Mouse (Mus musculus): Measurements from ENCODE around the gene Pik3c2b.

Gene Pik3c2b

DNA sequence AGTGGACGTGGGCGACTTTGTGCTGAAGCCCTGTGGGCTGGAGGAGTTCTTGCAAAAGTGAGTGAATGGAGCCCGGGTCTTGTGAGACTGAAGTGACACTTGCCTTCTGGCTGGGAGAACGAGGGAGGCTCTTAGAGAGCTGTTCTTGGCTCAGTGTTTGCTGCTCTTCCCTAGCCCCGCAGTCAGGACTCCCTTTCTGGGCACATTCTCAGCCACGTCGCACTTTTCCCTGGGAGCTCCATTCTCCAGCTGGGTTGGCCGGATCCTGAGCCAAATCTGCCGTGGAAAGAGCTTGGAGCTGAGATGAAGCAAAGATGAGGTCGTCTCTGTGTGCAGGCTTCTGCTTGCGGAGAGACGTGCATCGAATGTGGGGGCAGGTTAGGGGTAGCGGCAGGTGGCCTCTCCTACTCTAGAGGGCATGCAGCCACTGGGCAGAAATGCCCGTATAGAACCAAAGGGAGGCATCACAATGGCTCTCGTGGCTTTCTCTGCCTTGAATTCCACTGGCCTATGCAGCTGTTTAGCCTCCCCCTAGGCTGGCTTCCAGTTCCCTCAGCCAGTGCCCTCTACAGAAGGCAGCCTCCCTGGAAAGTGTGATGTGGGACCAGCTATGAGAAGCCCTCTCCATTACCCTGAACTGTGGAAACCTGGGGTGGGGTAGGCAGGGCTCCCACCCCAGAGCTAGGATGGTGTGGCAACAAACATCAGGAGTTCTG lies 26.4 kb downstream of the Pik3c2b start:
- peaks cover 80% of the 10 kb centered on the region for H3K4me1 ChIP-seq (replicated peaks; ENCODE audit: low read depth, low read length)
- TF ChIP-seq CTCF (conservative IDR thresholded peaks at IDR 0.05; ENCODE audit: low read length): no peak
- TF ChIP-seq NANOG (IDR thresholded peaks at IDR 0.05; ENCODE audit: borderline replicate concordance, low read length): no peak
- no peak for TF ChIP-seq POU5F1 (IDR thresholded peaks at IDR 0.05; ENCODE audit: borderline replicate concordance, low read length)
- no peaks in the 10 kb centered on the region for H3K9me3 ChIP-seq (ENCODE audit: low read length)
- H3K36me3 ChIP-seq (ENCODE audit: insufficient read depth, low read length): peaks cover 21% of the 10 kb centered on the region
- peaks cover 19% of the 10 kb centered on the region for H3K27me3 ChIP-seq (ENCODE audit: insufficient read depth, low read length)
- H3K4me3 ChIP-seq (replicated peaks; ENCODE audit: low read length): no peak overlapping the region

DNA sequence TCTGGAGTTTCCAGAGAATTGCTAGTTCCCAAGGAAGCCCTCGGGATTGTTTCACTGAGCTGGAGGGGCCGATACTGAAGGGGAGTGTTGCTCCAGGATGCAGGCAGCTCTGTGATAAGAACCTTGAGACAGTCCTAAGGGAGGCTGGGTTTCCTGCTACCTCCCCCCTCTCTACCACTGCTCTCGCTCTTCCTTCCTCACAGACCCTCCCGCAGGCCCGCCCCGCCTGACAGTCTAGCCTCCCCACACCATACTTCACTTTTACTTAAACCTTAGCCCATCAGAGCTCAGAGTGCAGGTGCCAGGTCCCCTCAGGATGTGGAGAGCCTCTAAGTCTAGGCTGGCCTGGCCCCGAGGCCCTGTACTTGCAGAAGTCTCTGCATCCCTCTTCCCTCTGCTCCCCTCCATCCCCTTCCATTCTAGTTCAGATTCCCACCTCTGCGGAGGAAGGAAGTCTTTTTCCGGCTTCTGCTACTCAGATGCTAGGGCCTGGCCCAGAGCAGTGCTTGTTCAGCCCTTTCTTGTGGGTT lies 27.9 kb downstream of the Pik3c2b start:
- Histone ChIP-seq H3K9me3 (ENCODE audit: low read length) (no peaks in the 10 kb centered on the region), H3K36me3 (ENCODE audit: insufficient read depth, low read length) (peaks cover 17% of the 10 kb centered on the region), H3K27me3 (ENCODE audit: insufficient read depth, low read length) (peaks cover 19% of the 10 kb centered on the region), H3K4me1 (replicated peaks; ENCODE audit: low read depth, low read length) (peaks cover 82% of the 10 kb centered on the region), H3K4me3 (replicated peaks; ENCODE audit: low read length) (0 out of 2 replicates have a peak overlapping the region, but pooled peaks have one; percentile 8)
- no peak for TF ChIP-seq POU5F1 (IDR thresholded peaks at IDR 0.05; ENCODE audit: borderline replicate concordance, low read length)

DNA sequence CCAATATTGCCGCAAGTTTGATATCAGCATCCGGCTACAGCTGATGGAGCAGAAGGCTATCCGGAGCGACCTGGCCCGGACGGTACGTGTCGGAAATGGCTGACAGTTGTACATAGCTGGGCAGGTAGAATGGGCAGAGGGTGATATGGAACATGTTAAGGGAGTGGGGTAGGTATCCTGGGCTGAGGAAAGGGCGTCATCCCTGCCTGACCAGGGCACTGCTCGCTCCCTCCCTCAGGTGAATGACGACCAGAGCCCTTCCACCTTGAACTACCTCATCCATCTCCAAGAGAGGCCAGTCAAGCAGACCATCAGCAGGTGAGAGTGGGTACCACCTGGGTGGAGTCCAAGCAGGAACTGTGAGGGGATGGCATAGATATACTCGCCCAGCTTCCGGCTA lies 29.1 kb downstream of the Pik3c2b start:
- Histone ChIP-seq H3K4me3 (replicated peaks; ENCODE audit: low read length) (no peak overlapping the region; the same call in 1 of the 2 replicates), H3K4me1 (replicated peaks; ENCODE audit: low read depth, low read length) (peaks cover 81% of the 10 kb centered on the region), H3K36me3 (ENCODE audit: insufficient read depth, low read length) (peaks cover 17% of the 10 kb centered on the region), H3K9me3 (ENCODE audit: low read length) (no peaks in the 10 kb centered on the region), H3K27me3 (ENCODE audit: insufficient read depth, low read length) (peaks cover 19% of the 10 kb centered on the region)
- TF ChIP-seq POU5F1 (IDR thresholded peaks at IDR 0.05; ENCODE audit: borderline replicate concordance, low read length): no peak

DNA sequence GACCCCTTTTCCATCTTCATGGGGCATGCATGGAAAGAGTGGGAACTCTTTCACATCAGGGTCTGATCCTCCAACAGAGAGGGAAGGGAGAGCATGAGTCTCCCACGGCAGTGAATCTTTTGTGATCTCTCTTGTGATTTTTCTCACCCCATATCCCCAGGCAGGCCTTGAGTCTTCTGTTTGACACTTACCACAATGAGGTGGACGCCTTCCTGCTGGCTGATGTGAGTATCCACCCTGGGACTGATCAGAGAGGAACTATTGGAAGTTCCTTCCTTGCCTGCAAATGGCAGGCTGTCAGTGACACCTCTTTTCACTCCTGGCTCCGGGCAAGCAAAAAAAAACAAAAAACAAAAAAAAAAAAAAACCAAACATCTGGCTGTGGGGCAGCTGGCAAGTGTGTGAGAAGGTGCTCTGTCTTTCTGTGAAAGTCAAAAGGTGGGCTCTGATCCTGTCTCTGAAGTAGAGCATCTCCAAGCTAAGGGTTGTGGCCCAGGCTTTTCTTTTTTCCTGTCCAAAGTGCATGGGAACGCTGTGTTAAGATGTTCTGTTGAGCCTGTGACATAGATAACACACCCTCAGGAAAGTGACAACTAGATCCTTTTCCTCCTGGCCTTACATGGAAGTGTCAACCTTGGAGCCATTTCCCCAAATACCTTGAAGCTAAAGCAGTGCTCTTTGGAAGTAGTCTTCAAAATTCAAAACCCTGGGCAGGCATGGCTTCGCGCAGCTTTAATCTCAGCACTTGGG lies 30.4 kb downstream of the Pik3c2b start:
- peaks cover 18% of the 10 kb centered on the region for H3K27me3 ChIP-seq (ENCODE audit: insufficient read depth, low read length)
- no peak for TF ChIP-seq CTCF (conservative IDR thresholded peaks at IDR 0.05; ENCODE audit: low read length)
- no peak for TF ChIP-seq POU5F1 (IDR thresholded peaks at IDR 0.05; ENCODE audit: borderline replicate concordance, low read length)
- TF ChIP-seq NANOG (IDR thresholded peaks at IDR 0.05; ENCODE audit: borderline replicate concordance, low read length): no peak
- no peak overlapping the region for H3K4me3 ChIP-seq (replicated peaks; ENCODE audit: low read length)
- peaks cover 90% of the 10 kb centered on the region for H3K4me1 ChIP-seq (replicated peaks; ENCODE audit: low read depth, low read length)
- no peaks in the 10 kb centered on the region for H3K9me3 ChIP-seq (ENCODE audit: low read length)
- H3K36me3 ChIP-seq (ENCODE audit: insufficient read depth, low read length): peaks cover 17% of the 10 kb centered on the region

DNA sequence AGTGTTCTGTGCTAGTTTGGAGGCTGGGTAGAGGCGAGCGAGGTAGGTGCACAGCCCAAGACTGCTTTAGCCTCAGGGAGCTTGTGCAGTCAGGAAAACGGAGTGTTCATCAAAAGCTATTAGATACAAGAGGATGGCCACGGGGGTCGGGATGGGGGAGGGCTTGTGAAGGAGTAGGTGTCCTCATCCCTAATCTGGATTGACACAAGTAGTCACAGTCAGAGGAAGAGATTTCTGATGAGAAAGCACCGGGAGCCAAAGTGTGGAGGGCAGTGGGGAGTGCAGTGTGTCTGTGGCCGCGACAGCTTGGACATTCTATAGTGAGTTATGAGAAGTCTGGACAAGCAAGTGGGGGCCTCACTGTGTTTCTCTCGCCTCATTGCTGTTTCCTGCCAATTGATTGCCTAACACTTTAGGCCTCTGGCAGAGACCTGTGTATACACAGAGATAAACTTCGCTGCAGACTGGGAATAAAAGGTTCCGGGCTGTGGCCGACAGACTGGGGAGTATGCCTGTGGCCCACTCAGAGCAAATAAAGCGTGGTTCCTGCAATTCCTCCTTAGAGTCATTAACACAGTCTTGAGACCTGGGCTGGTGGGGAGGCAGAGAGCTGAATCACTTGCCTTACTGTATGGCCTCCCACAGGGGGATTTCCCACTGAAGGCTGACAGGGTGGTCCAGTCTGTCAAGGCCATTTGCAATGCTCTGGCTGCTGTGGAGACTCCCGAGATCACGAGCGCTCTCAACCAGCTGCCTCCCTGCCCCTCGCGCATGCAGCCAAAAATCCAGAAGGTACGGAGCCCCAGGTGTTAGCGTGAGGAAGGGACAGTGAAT lies 31.4 kb downstream of the Pik3c2b start:
- peaks cover 9% of the 10 kb centered on the region for H3K27me3 ChIP-seq (ENCODE audit: insufficient read depth, low read length)
- peaks cover 90% of the 10 kb centered on the region for H3K4me1 ChIP-seq (replicated peaks; ENCODE audit: low read depth, low read length)
- TF ChIP-seq NANOG (IDR thresholded peaks at IDR 0.05; ENCODE audit: borderline replicate concordance, low read length): no peak
- no peak for TF ChIP-seq POU5F1 (IDR thresholded peaks at IDR 0.05; ENCODE audit: borderline replicate concordance, low read length)
- no peak for TF ChIP-seq CTCF (conservative IDR thresholded peaks at IDR 0.05; ENCODE audit: low read length)
- peak overlapping the region; percentile 35; the same call in 1 of the 2 replicates for H3K4me3 ChIP-seq (replicated peaks; ENCODE audit: low read length)
- peaks cover 14% of the 10 kb centered on the region for H3K36me3 ChIP-seq (ENCODE audit: insufficient read depth, low read length)
- H3K9me3 ChIP-seq (ENCODE audit: low read length): no peaks in the 10 kb centered on the region

DNA sequence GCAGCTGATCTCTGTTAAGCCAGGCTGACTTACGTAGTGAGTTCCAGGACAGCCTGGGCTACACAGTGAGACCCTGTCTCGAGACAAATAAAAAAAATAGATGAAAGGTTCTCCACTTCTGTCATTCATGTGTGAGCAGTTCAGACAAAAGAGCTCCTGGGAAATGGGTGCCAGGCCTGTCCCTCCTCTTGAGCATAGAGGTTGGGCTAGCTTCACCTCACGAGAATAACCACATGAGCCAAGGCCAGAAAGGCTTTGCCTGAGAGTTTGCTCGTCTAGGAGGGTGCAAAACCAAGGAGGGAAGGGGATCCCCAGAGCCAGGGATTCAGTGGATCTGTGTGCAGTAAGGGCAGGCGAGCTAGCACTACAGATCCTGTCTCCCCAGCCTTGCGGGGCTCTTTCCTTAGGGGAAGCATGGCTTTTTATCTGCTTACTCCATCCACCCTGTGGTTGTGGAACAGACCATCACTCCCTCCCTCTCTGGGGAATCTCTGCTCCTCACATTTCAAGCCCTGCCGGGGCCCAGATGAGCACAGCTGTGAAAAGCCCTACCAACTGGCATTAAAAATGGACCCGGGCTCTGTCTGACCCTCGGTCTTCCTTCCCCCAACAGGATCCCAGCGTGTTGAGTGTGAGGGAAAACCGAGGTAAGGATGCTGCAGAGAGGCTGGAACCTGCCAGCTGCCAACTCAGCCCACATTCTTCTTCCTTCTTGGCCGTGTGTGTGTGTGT lies 32.3 kb downstream of the Pik3c2b start:
- H3K4me1 ChIP-seq (replicated peaks; ENCODE audit: low read depth, low read length): peaks cover 90% of the 10 kb centered on the region
- TF ChIP-seq POU5F1 (IDR thresholded peaks at IDR 0.05; ENCODE audit: borderline replicate concordance, low read length) (no peak), CTCF (conservative IDR thresholded peaks at IDR 0.05; ENCODE audit: low read length) (no peak), NANOG (IDR thresholded peaks at IDR 0.05; ENCODE audit: borderline replicate concordance, low read length) (no peak)
- H3K9me3 ChIP-seq (ENCODE audit: low read length): no peaks in the 10 kb centered on the region
- peaks cover 20% of the 10 kb centered on the region for H3K36me3 ChIP-seq (ENCODE audit: insufficient read depth, low read length)
- H3K27me3 ChIP-seq (ENCODE audit: insufficient read depth, low read length): peaks cover 2% of the 10 kb centered on the region; the same call in 1 of the 2 replicates
- H3K4me3 ChIP-seq (replicated peaks; ENCODE audit: low read length): no peak overlapping the region

DNA sequence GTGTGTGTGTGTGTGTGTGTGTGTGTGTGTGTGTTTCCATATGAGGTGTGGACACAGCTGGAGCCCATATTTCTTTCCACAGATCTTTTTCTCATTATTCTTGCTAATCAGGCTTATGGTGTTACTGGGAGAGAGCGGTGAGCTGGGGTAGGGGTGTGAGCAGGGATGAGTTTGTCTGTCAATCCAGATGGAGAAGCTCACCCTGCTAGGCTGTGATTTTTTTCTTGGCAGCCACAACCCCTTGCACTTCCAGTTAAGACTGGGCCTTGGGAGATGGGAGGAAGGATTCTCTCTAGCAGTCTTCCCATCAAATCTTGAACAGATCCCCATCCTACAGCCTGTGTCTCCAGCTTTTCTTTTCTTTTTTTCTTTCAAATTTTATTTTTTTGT lies 32.9 kb downstream of the Pik3c2b start:
- H3K4me3 ChIP-seq (replicated peaks; ENCODE audit: low read length): no peak overlapping the region
- no peaks in the 10 kb centered on the region for H3K27me3 ChIP-seq (ENCODE audit: insufficient read depth, low read length)
- H3K4me1 ChIP-seq (replicated peaks; ENCODE audit: low read depth, low read length): peaks cover 90% of the 10 kb centered on the region
- peaks cover 24% of the 10 kb centered on the region for H3K36me3 ChIP-seq (ENCODE audit: insufficient read depth, low read length)
- TF ChIP-seq CTCF (conservative IDR thresholded peaks at IDR 0.05; ENCODE audit: low read length) (no peak), NANOG (IDR thresholded peaks at IDR 0.05; ENCODE audit: borderline replicate concordance, low read length) (no peak), POU5F1 (IDR thresholded peaks at IDR 0.05; ENCODE audit: borderline replicate concordance, low read length) (no peak)
- no peaks in the 10 kb centered on the region for H3K9me3 ChIP-seq (ENCODE audit: low read length)
